Mouse (Mus musculus) forebrain, embryonic 13.5 days (tissue): ENCODE data around the gene Hcn2. TPM values are rescaled to one million over a fixed set of nuclear protein-coding genes. Genes with fewer than 3 reads are reported as not detected.
A peak's percentile ranks its signal among the peaks of the same experiment; 100 is the strongest.

ENCODE experiments used
- ATAC-seq: fragments of 200-750 bp; cut with Nextera tagmentation; 2 replicates; pipeline ENCODE4 v1.8.0; 2017
- H3K27ac ChIP-seq: fragments of 300-500 bp; sonication (generic); 2 replicates; pipeline ENCODE4 v1.5.1; 2015; ENCODE audit warnings: inconsistent platforms, mild to moderate bottlenecking, moderate library complexity
- H3K27me3 ChIP-seq: fragments of 300-500 bp; sonication (generic); 2 replicates; pipeline ENCODE4 v1.6.1; 2015; ENCODE audit warnings: mild to moderate bottlenecking, inconsistent platforms
- H3K36me3 ChIP-seq: fragments of 300-500 bp; sonication (generic); 2 replicates; pipeline ENCODE4 v1.6.1; 2015; ENCODE audit warnings: mild to moderate bottlenecking, inconsistent platforms; ENCODE audit not compliant: poor library complexity, severe bottlenecking
- H3K4me1 ChIP-seq: fragments of 300-500 bp; sonication (generic); 2 replicates; pipeline ENCODE4 v1.6.1; 2015; ENCODE audit warnings: inconsistent platforms
- H3K4me2 ChIP-seq: fragments of 300-500 bp; sonication (generic); 2 replicates; pipeline ENCODE4 v1.6.1; 2015; ENCODE audit warnings: inconsistent platforms, mild to moderate bottlenecking, moderate library complexity
- H3K4me3 ChIP-seq: fragments of 300-500 bp; sonication (generic); 2 replicates; pipeline ENCODE4 v1.5.1; 2015; ENCODE audit warnings: mild to moderate bottlenecking, inconsistent platforms
- H3K9ac ChIP-seq: fragments of 300-500 bp; sonication (generic); 2 replicates; pipeline ENCODE4 v1.6.1; 2015; ENCODE audit warnings: mild to moderate bottlenecking, inconsistent platforms
- H3K9me3 ChIP-seq: fragments of 300-500 bp; sonication (generic); replicated peaks from 2 replicates; pipeline ENCODE4 v1.6.1; 2016; ENCODE audit warnings: inconsistent platforms
- WGBS: fragments of 180-500 bp; shearing (Covaris S2); methylation state at CpG from one replicate; pipeline ENCODE4 v1.1.7; 2015; 5-methylcytosine and 5-hydroxymethylcytosine counted together
- polyA plus RNA-seq: library from polyadenylated mRNA; unstranded; fragments of >200 nt; fragmentation: Nextera tagmentation; extraction: Ambion mirVana; gene quantifications from 2 replicates; pipeline ENCODE4 v1.2.1, GENCODE M21; 2015

Hcn2 gene
- polyA plus RNA-seq, 1 experiment from 2014 or later: 0.06 TPM

GRCm38 (mm10) chr10:79772320-79772719 is 55.9 kb downstream of the Hcn2 start:
- WGBS: 95% methylated on average over 3 of the region's 3 CpGs
- ATAC-seq: no peak
- H3K4me3 ChIP-seq: no peak overlapping the region
- H3K36me3 ChIP-seq: no peaks in the 10 kb centered on the region
- H3K27ac ChIP-seq: no peak overlapping the region
- H3K9me3 ChIP-seq: peaks cover 4% of the 10 kb centered on the region
- no peak overlapping the region for H3K4me2 ChIP-seq
- no peak overlapping the region for H3K9ac ChIP-seq
- peaks cover 22% of the 10 kb centered on the region for H3K27me3 ChIP-seq
- peaks cover 18% of the 10 kb centered on the region for H3K4me1 ChIP-seq

DNA sequence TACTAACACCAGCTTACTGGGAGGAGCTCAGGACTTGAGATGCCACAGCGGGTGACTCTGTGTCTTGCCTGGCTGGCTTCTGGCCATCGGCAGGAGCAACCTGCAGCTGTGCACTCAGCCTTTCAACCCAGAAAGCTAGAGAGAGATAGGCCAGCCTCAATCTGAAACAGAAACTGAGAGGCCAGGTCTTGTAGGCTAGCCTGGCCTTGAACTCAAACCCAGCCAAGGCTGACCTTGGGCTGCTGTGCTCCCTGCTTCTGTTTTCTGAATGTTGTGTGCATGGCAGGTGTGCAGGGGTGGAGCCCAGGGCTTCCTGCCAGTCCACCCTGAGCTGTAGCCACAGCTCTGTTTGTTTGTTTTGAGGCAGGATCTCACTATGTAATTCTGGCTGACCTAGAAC is 56.8 kb downstream of the Hcn2 start:
- Histone ChIP-seq H3K36me3 (no peaks in the 10 kb centered on the region), H3K27me3 (peaks cover 31% of the 10 kb centered on the region), H3K4me3 (no peak overlapping the region), H3K4me2 (no peak overlapping the region), H3K9ac (no peak overlapping the region), H3K9me3 (peaks cover 4% of the 10 kb centered on the region), H3K4me1 (peaks cover 20% of the 10 kb centered on the region), H3K27ac (no peak overlapping the region)
- no peak for ATAC-seq
- 92% methylated on average over 2 of the region's 2 CpGs for whole genome bisulfite sequencing

GRCm38 (mm10) chr10:79774486-79775279 is 58.2 kb downstream of the Hcn2 start:
- Histone ChIP-seq H3K36me3 (no peaks in the 10 kb centered on the region), H3K9me3 (peaks cover 4% of the 10 kb centered on the region), H3K27ac (no peak overlapping the region), H3K9ac (no peak overlapping the region), H3K4me1 (peaks cover 19% of the 10 kb centered on the region), H3K4me2 (no peak overlapping the region), H3K4me3 (no peak overlapping the region), H3K27me3 (peaks cover 46% of the 10 kb centered on the region)
- 66% methylated on average over 5 of the region's 5 CpGs for WGBS
- ATAC-seq: no peak

DNA sequence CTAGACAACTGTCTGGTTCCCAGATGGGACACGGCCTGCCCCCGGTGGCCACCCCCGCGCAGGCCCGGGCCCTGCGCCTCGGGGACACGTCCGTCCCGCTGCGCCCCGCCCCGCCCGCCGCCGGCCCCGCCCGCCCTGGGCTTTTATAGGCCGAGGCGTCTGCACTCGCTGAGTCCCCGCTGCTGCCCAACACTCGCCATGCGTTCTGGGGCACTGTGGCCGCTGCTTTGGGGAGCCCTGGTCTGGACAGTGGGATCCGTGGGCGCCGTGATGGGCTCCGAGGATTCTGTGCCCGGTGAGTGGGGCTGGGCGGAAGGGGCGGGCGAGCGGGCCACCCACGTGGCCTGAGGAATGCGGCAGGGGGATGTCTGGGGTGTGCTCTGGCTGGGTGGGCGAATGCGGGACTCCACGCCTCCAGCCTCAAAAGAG is 60.7 kb downstream of the Hcn2 start, which contains the start of gene Fstl3:
Gene Fstl3, plus strand, starts transcription at position 170 of the 429 bp plus-strand sequence.
- Histone ChIP-seq H3K9me3 (peaks cover 4% of the 10 kb centered on the region), H3K27me3 (peaks cover 57% of the 10 kb centered on the region), H3K4me1 (peaks cover 34% of the 10 kb centered on the region), H3K4me3 (peak within 1 kb of the TSS; percentile 23; the same call in 1 of the 2 replicates), H3K9ac (peak within 1 kb of the TSS; percentile 22; the same call in 1 of the 2 replicates), H3K36me3 (no peaks in the 10 kb centered on the region), H3K27ac (no peak within 1 kb of the TSS), H3K4me2 (peak within 1 kb of the TSS; percentile 54)
- WGBS: 2% methylated on average over 38 of the region's 39 CpGs
- no peak for ATAC-seq

GRCm38 (mm10) chr10:79778006-79778405 is 61.6 kb downstream of the Hcn2 start:
- 7% methylated on average over 15 of the region's 15 CpGs for WGBS
- peaks cover 34% of the 10 kb centered on the region for H3K4me1 ChIP-seq
- H3K9ac ChIP-seq: no peak overlapping the region
- peaks cover 4% of the 10 kb centered on the region for H3K9me3 ChIP-seq
- peaks cover 62% of the 10 kb centered on the region for H3K27me3 ChIP-seq
- ATAC-seq: no peak
- peak overlapping the region; percentile 4; the same call in 1 of the 2 replicates for H3K4me2 ChIP-seq
- H3K36me3 ChIP-seq: no peaks in the 10 kb centered on the region
- no peak overlapping the region for H3K4me3 ChIP-seq
- H3K27ac ChIP-seq: no peak overlapping the region

DNA sequence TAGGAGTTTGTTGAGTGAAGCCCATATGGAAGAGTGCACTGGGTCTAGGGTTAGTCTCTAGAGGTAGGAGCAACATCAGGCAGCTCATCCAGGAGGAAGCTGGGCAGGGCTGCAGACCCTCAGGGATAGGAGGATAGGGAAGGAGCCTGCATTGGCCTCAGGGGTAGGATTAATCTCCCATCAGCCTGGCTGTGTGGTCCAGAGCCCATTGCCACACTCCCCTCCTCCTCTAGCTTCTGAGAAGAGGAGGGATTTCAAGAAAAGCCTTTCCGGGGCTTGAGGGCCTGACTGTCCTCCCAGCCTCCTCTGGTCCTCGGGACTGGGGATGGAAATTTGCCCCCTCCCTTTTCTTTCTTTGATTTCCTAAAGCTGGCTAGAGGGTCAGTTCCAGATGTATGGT is 62.8 kb downstream of the Hcn2 start:
- Histone ChIP-seq H3K9me3 (peaks cover 4% of the 10 kb centered on the region), H3K36me3 (no peaks in the 10 kb centered on the region), H3K4me2 (no peak overlapping the region), H3K9ac (no peak overlapping the region), H3K4me1 (peaks cover 34% of the 10 kb centered on the region), H3K4me3 (no peak overlapping the region), H3K27ac (no peak overlapping the region), H3K27me3 (peaks cover 67% of the 10 kb centered on the region)
- 14% methylated on average over 2 of the region's 2 CpGs for WGBS
- ATAC-seq: no peak

GRCm38 (mm10) chr10:79779784-79780663 is 63.6 kb downstream of the Hcn2 start:
- Histone ChIP-seq H3K4me1 (peaks cover 34% of the 10 kb centered on the region), H3K4me3 (peak overlapping the region; percentile 37), H3K9ac (no peak overlapping the region), H3K9me3 (peaks cover 1% of the 10 kb centered on the region), H3K4me2 (peak overlapping the region; percentile 66), H3K27ac (no peak overlapping the region), H3K27me3 (peaks cover 71% of the 10 kb centered on the region), H3K36me3 (no peaks in the 10 kb centered on the region)
- WGBS: 1% methylated on average over 55 of the region's 55 CpGs
- ATAC-seq: peak; percentile 91

GRCm38 (mm10) chr10:79780664-79781015 is 64.2 kb downstream of the Hcn2 start:
- WGBS: under 1% methylated on average over 13 of the region's 13 CpGs
- no peaks in the 10 kb centered on the region for H3K9me3 ChIP-seq
- peaks cover 34% of the 10 kb centered on the region for H3K4me1 ChIP-seq
- no peak for ATAC-seq
- H3K9ac ChIP-seq: no peak overlapping the region
- H3K27me3 ChIP-seq: peaks cover 71% of the 10 kb centered on the region
- H3K4me3 ChIP-seq: peak overlapping the region; percentile 37
- H3K27ac ChIP-seq: no peak overlapping the region
- no peaks in the 10 kb centered on the region for H3K36me3 ChIP-seq
- H3K4me2 ChIP-seq: peak overlapping the region; percentile 66

DNA sequence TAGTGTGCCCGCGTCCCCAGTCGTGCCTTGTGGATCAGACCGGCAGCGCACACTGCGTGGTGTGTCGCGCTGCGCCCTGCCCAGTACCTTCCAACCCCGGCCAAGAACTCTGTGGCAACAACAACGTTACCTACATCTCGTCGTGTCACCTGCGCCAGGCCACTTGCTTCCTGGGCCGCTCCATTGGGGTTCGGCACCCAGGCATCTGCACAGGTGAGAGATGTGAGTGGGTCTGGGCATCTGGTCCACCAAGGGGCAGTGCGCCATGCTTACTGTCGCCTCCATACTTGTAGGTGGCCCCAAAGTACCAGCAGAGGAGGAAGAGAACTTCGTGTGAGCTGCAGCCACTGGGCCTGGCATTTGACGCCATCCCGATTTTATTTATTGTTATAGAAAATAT is 64.7 kb downstream of the Hcn2 start:
- peaks cover 67% of the 10 kb centered on the region for H3K27me3 ChIP-seq
- no peaks in the 10 kb centered on the region for H3K9me3 ChIP-seq
- no peak overlapping the region for H3K9ac ChIP-seq
- peaks cover 34% of the 10 kb centered on the region for H3K4me1 ChIP-seq
- H3K36me3 ChIP-seq: no peaks in the 10 kb centered on the region
- no peak for ATAC-seq
- H3K27ac ChIP-seq: no peak overlapping the region
- WGBS: 31% methylated on average over 21 of the region's 21 CpGs
- peak overlapping the region; percentile 66 for H3K4me2 ChIP-seq
- no peak overlapping the region for H3K4me3 ChIP-seq

DNA sequence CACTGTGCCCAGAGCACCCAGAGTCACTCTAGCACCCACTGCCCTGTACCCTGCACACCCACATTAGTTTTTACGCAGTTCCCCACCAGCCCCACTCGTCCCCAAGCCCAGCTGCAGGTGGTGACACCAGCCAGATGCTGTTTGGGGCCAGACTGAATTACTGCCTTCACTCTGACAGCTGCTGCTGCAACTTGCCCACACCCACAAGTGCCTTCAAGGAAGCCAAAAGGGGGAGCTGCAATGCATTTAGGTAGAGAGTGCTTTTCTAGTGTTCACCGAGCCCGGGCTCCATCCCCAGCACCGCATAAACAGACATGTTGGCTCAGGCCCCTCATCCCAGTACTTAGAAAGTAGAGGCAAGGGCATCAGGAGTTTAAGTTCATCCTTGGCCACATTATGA is 65.5 kb downstream of the Hcn2 start:
- Histone ChIP-seq H3K36me3 (no peaks in the 10 kb centered on the region), H3K9me3 (no peaks in the 10 kb centered on the region), H3K4me3 (no peak overlapping the region), H3K9ac (no peak overlapping the region), H3K4me1 (peaks cover 32% of the 10 kb centered on the region), H3K4me2 (no peak overlapping the region), H3K27me3 (peaks cover 59% of the 10 kb centered on the region), H3K27ac (no peak overlapping the region)
- 57% methylated on average over 5 of the region's 5 CpGs for WGBS
- no peak for ATAC-seq

DNA sequence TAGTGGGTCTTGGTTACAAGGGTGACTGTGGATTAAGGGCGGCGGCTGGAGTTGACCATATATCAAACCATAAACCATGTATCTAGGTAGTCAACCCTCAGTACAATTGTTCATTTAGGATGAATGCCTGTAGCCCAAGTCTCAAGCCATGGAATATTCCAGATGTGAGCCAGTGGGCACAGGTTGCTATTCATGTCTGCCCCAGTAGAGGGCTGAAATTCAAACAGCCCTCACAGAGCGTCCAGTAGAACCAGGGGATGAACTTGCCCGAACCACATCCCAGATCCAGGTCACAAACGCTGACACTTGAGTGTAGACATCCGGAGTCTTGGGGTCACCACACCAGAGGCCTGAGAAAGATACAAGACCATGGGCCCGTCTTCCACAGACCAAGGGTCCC is 66.6 kb downstream of the Hcn2 start:
- ATAC-seq: no peak
- H3K4me3 ChIP-seq: no peak overlapping the region
- no peak overlapping the region for H3K27ac ChIP-seq
- H3K4me1 ChIP-seq: peaks cover 21% of the 10 kb centered on the region
- no peak overlapping the region for H3K9ac ChIP-seq
- H3K9me3 ChIP-seq: no peaks in the 10 kb centered on the region
- peaks cover 48% of the 10 kb centered on the region for H3K27me3 ChIP-seq
- no peaks in the 10 kb centered on the region for H3K36me3 ChIP-seq
- no peak overlapping the region for H3K4me2 ChIP-seq
- WGBS: 63% methylated on average over 7 of the region's 7 CpGs
